Mouse (Mus musculus): ENCODE data around the gene Cfd. TPM values are rescaled to one million over a fixed set of nuclear protein-coding genes. Genes with fewer than 3 reads are reported as not detected.

The Cfd gene
- polyA plus RNA-seq (2014; fragmentation: Illumina TruSeq; extraction: RNeasy Lipid Tissue Mini Kit (QIAGEN cat#74804); ENCODE audit: low read depth, low replicate concordance) = not detected

GRCm38 (mm10) chr10:79890670-79891069 is at the start of gene Cfd:
TSS of gene Cfd (plus strand) at chr10:79890853.

GRCm38 (mm10) chr10:79853860-79854795 is 36.5 kb upstream of the Cfd start, which contains the start of gene Ptbp1:
TSS of gene Ptbp1 (plus strand) at chr10:79854427.

GRCm38 (mm10) chr10:79874290-79874862 is 16.3 kb upstream of the Cfd start, which contains the start of the genes Prtn3 and Plppr3:
TSS of gene Prtn3 (plus strand) at chr10:79874476.
TSS of gene Plppr3 (minus strand) at chr10:79874634.

GRCm38 (mm10) chr10:79886054-79886453 is 4.6 kb upstream of the Cfd start, which contains the start of gene Elane:
TSS of gene Elane (plus strand) at chr10:79886247.

GRCm38 (mm10) chr10:79908167-79909091 is 17.8 kb downstream of the Cfd start, which contains the start of gene Med16:
TSS of gene Med16 (minus strand) at chr10:79908923.

GRCm38 (mm10) chr10:79910556-79910955 is 19.9 kb downstream of the Cfd start, which contains the start of gene Gm26602:
TSS of gene Gm26602 (plus strand) at chr10:79910856.

GRCm38 (mm10) chr10:79916808-79917531 is 26.3 kb downstream of the Cfd start, which contains the start of gene Kiss1r:
TSS of gene Kiss1r (plus strand) at chr10:79916971.

GRCm38 (mm10) chr10:79920958-79921535 is 30.4 kb downstream of the Cfd start, which contains the start of gene R3hdm4:
TSS of gene R3hdm4 (minus strand) at chr10:79921208.

GRCm38 (mm10) chr10:79926491-79927323 is 36.1 kb downstream of the Cfd start, which contains the start of gene Arid3a:
TSS of gene Arid3a (plus strand) at chr10:79927043.

Other genes with a start within 250 kb of the Cfd start
- gene Odf3l2, start 245.1 kb upstream of the Cfd start, polyA plus RNA-seq (2014; fragmentation: Illumina TruSeq; extraction: RNeasy Lipid Tissue Mini Kit (QIAGEN cat#74804); ENCODE audit: low read depth, low replicate concordance) = not detected
- gene Madcam1, start 226.3 kb upstream of the Cfd start, polyA plus RNA-seq (2014; fragmentation: Illumina TruSeq; extraction: RNeasy Lipid Tissue Mini Kit (QIAGEN cat#74804); ENCODE audit: low read depth, low replicate concordance) = not detected
- not detected for gene Tpgs1, start 221.5 kb upstream of the Cfd start, polyA plus RNA-seq (2014; fragmentation: Illumina TruSeq; extraction: RNeasy Lipid Tissue Mini Kit (QIAGEN cat#74804); ENCODE audit: low read depth, low replicate concordance)
- gene Cdc34, start 208.7 kb upstream of the Cfd start, polyA plus RNA-seq (2014; fragmentation: Illumina TruSeq; extraction: RNeasy Lipid Tissue Mini Kit (QIAGEN cat#74804); ENCODE audit: low read depth, low replicate concordance) = not detected
- gene Gzmm, start 201.8 kb upstream of the Cfd start, polyA plus RNA-seq (2014; fragmentation: Illumina TruSeq; extraction: RNeasy Lipid Tissue Mini Kit (QIAGEN cat#74804); ENCODE audit: low read depth, low replicate concordance) = not detected
- gene Bsg, start 186.4 kb upstream of the Cfd start, polyA plus RNA-seq (2014; fragmentation: Illumina TruSeq; extraction: RNeasy Lipid Tissue Mini Kit (QIAGEN cat#74804); ENCODE audit: low read depth, low replicate concordance) = 293 TPM
- not detected for gene Hcn2, start 174.2 kb upstream of the Cfd start, polyA plus RNA-seq (2014; fragmentation: Illumina TruSeq; extraction: RNeasy Lipid Tissue Mini Kit (QIAGEN cat#74804); ENCODE audit: low read depth, low replicate concordance)
- 4.2 TPM for gene Polrmt, start 144.3 kb upstream of the Cfd start, polyA plus RNA-seq (2014; fragmentation: Illumina TruSeq; extraction: RNeasy Lipid Tissue Mini Kit (QIAGEN cat#74804); ENCODE audit: low read depth, low replicate concordance)
- gene Fgf22, start 135.8 kb upstream of the Cfd start, polyA plus RNA-seq (2014; fragmentation: Illumina TruSeq; extraction: RNeasy Lipid Tissue Mini Kit (QIAGEN cat#74804); ENCODE audit: low read depth, low replicate concordance) = not detected
- gene Rnf126, start 123.9 kb upstream of the Cfd start, polyA plus RNA-seq (2014; fragmentation: Illumina TruSeq; extraction: RNeasy Lipid Tissue Mini Kit (QIAGEN cat#74804); ENCODE audit: low read depth, low replicate concordance) = 0.36 TPM
- gene Fstl3, start 113.6 kb upstream of the Cfd start, polyA plus RNA-seq (2014; fragmentation: Illumina TruSeq; extraction: RNeasy Lipid Tissue Mini Kit (QIAGEN cat#74804); ENCODE audit: low read depth, low replicate concordance) = 2.6 TPM
- not detected for gene Prss57, start 99.9 kb upstream of the Cfd start, polyA plus RNA-seq (2014; fragmentation: Illumina TruSeq; extraction: RNeasy Lipid Tissue Mini Kit (QIAGEN cat#74804); ENCODE audit: low read depth, low replicate concordance)
- 1.1 TPM for gene Palm, start 97.3 kb upstream of the Cfd start, polyA plus RNA-seq (2014; fragmentation: Illumina TruSeq; extraction: RNeasy Lipid Tissue Mini Kit (QIAGEN cat#74804); ENCODE audit: low read depth, low replicate concordance)
- gene Misp, start 69.9 kb upstream of the Cfd start, polyA plus RNA-seq (2014; fragmentation: Illumina TruSeq; extraction: RNeasy Lipid Tissue Mini Kit (QIAGEN cat#74804); ENCODE audit: low read depth, low replicate concordance) = 0.49 TPM
- 40.9 TPM for gene Ptbp1, start 36.4 kb upstream of the Cfd start, polyA plus RNA-seq (2014; fragmentation: Illumina TruSeq; extraction: RNeasy Lipid Tissue Mini Kit (QIAGEN cat#74804); ENCODE audit: low read depth, low replicate concordance)
- not detected for gene Prtn3, start 16.4 kb upstream of the Cfd start, polyA plus RNA-seq (2014; fragmentation: Illumina TruSeq; extraction: RNeasy Lipid Tissue Mini Kit (QIAGEN cat#74804); ENCODE audit: low read depth, low replicate concordance)
- gene Plppr3, start 16.2 kb upstream of the Cfd start, polyA plus RNA-seq (2014; fragmentation: Illumina TruSeq; extraction: RNeasy Lipid Tissue Mini Kit (QIAGEN cat#74804); ENCODE audit: low read depth, low replicate concordance) = not detected
- not detected for gene Elane, start 4.6 kb upstream of the Cfd start, polyA plus RNA-seq (2014; fragmentation: Illumina TruSeq; extraction: RNeasy Lipid Tissue Mini Kit (QIAGEN cat#74804); ENCODE audit: low read depth, low replicate concordance)
- 0.20 TPM for gene Med16, start 18.1 kb downstream of the Cfd start, polyA plus RNA-seq (2014; fragmentation: Illumina TruSeq; extraction: RNeasy Lipid Tissue Mini Kit (QIAGEN cat#74804); ENCODE audit: low read depth, low replicate concordance)
- gene Gm26602, start 20.0 kb downstream of the Cfd start, polyA plus RNA-seq (2014; fragmentation: Illumina TruSeq; extraction: RNeasy Lipid Tissue Mini Kit (QIAGEN cat#74804); ENCODE audit: low read depth, low replicate concordance) = not detected
- 0.16 TPM for gene Kiss1r, start 26.1 kb downstream of the Cfd start, polyA plus RNA-seq (2014; fragmentation: Illumina TruSeq; extraction: RNeasy Lipid Tissue Mini Kit (QIAGEN cat#74804); ENCODE audit: low read depth, low replicate concordance)
- gene R3hdm4, start 30.4 kb downstream of the Cfd start, polyA plus RNA-seq (2014; fragmentation: Illumina TruSeq; extraction: RNeasy Lipid Tissue Mini Kit (QIAGEN cat#74804); ENCODE audit: low read depth, low replicate concordance) = 6.4 TPM
- 3.1 TPM for gene Arid3a, start 36.2 kb downstream of the Cfd start, polyA plus RNA-seq (2014; fragmentation: Illumina TruSeq; extraction: RNeasy Lipid Tissue Mini Kit (QIAGEN cat#74804); ENCODE audit: low read depth, low replicate concordance)
- gene Wdr18, start 69.3 kb downstream of the Cfd start, polyA plus RNA-seq (2014; fragmentation: Illumina TruSeq; extraction: RNeasy Lipid Tissue Mini Kit (QIAGEN cat#74804); ENCODE audit: low read depth, low replicate concordance) = 1.7 TPM
- not detected for gene Grin3b, start 79.9 kb downstream of the Cfd start, polyA plus RNA-seq (2014; fragmentation: Illumina TruSeq; extraction: RNeasy Lipid Tissue Mini Kit (QIAGEN cat#74804); ENCODE audit: low read depth, low replicate concordance)
- gene Tmem259, start 93.5 kb downstream of the Cfd start, polyA plus RNA-seq (2014; fragmentation: Illumina TruSeq; extraction: RNeasy Lipid Tissue Mini Kit (QIAGEN cat#74804); ENCODE audit: low read depth, low replicate concordance) = 0.40 TPM
- gene Cnn2, start 97.7 kb downstream of the Cfd start, polyA plus RNA-seq (2014; fragmentation: Illumina TruSeq; extraction: RNeasy Lipid Tissue Mini Kit (QIAGEN cat#74804); ENCODE audit: low read depth, low replicate concordance) = 3.0 TPM
- gene Abca7, start 105.6 kb downstream of the Cfd start, polyA plus RNA-seq (2014; fragmentation: Illumina TruSeq; extraction: RNeasy Lipid Tissue Mini Kit (QIAGEN cat#74804); ENCODE audit: low read depth, low replicate concordance) = 0.12 TPM
- gene Arhgap45, start 125.8 kb downstream of the Cfd start, polyA plus RNA-seq (2014; fragmentation: Illumina TruSeq; extraction: RNeasy Lipid Tissue Mini Kit (QIAGEN cat#74804); ENCODE audit: low read depth, low replicate concordance) = not detected
- gene Polr2e, start 148.9 kb downstream of the Cfd start, polyA plus RNA-seq (2014; fragmentation: Illumina TruSeq; extraction: RNeasy Lipid Tissue Mini Kit (QIAGEN cat#74804); ENCODE audit: low read depth, low replicate concordance) = 0.32 TPM
- 92.2 TPM for gene Gpx4, start 156.3 kb downstream of the Cfd start, polyA plus RNA-seq (2014; fragmentation: Illumina TruSeq; extraction: RNeasy Lipid Tissue Mini Kit (QIAGEN cat#74804); ENCODE audit: low read depth, low replicate concordance)
- 0.24 TPM for gene Sbno2, start 214.7 kb downstream of the Cfd start, polyA plus RNA-seq (2014; fragmentation: Illumina TruSeq; extraction: RNeasy Lipid Tissue Mini Kit (QIAGEN cat#74804); ENCODE audit: low read depth, low replicate concordance)
- 3.9 TPM for gene Stk11, start 224.9 kb downstream of the Cfd start, polyA plus RNA-seq (2014; fragmentation: Illumina TruSeq; extraction: RNeasy Lipid Tissue Mini Kit (QIAGEN cat#74804); ENCODE audit: low read depth, low replicate concordance)
- 0.85 TPM for gene Atp5d, start 247.8 kb downstream of the Cfd start, polyA plus RNA-seq (2014; fragmentation: Illumina TruSeq; extraction: RNeasy Lipid Tissue Mini Kit (QIAGEN cat#74804); ENCODE audit: low read depth, low replicate concordance)
- gene Cbarp, start 250.0 kb downstream of the Cfd start, polyA plus RNA-seq (2014; fragmentation: Illumina TruSeq; extraction: RNeasy Lipid Tissue Mini Kit (QIAGEN cat#74804); ENCODE audit: low read depth, low replicate concordance) = not detected

Data from kidney, adult 10 weeks (tissue).